Mouse (Mus musculus) midbrain, embryonic 14.5 days (tissue): ENCODE measurements at regions not wholly inside any gene's neighbourhood (a gene's known extent, or its start where the extent isn't known, plus 50 kb on each side); places are given as distances from the start of the nearest gene placed in this dataset.

ENCODE experiments used
- ATAC-seq: fragments of 200-750 bp; cut with Nextera tagmentation; 2 replicates; pipeline ENCODE4 v1.8.0; 2017; ENCODE audit warnings: moderate number of reproducible peaks, moderate library complexity; ENCODE audit not compliant: low FRiP score, low TSS enrichment
- DNase-seq: peaks from one replicate; pipeline ENCODE4 v3.0.0-alpha.2; 2015
- H3K27ac ChIP-seq: fragments of 300-500 bp; sonication (generic); replicated peaks from 2 replicates; pipeline ENCODE4 v1.5.1; 2014; ENCODE audit warnings: mild to moderate bottlenecking, low read depth, low read length, moderate library complexity
- H3K27me3 ChIP-seq: fragments of 300-500 bp; sonication (generic); 2 replicates; pipeline ENCODE4 v1.6.1; 2014; ENCODE audit warnings: low read length, control low read depth, mixed read lengths; ENCODE audit not compliant: control insufficient read depth, insufficient read depth
- H3K36me3 ChIP-seq: fragments of 300-500 bp; sonication (generic); 2 replicates; pipeline ENCODE4 v1.6.1; 2014; ENCODE audit warnings: low read length, control low read depth; ENCODE audit not compliant: control insufficient read depth, insufficient read depth
- H3K4me1 ChIP-seq: fragments of 300-500 bp; sonication (generic); 2 replicates; pipeline ENCODE4 v1.6.1; 2014; ENCODE audit warnings: mild to moderate bottlenecking, antibody characterized with exemption, low read length, control low read depth; ENCODE audit not compliant: control insufficient read depth, insufficient read depth
- H3K4me2 ChIP-seq: fragments of 300-500 bp; sonication (generic); 2 replicates; pipeline ENCODE4 v1.6.1; 2014; ENCODE audit warnings: mild to moderate bottlenecking, low read length, moderate library complexity
- H3K4me3 ChIP-seq: fragments of 300-500 bp; sonication (generic); replicated peaks from 2 replicates; pipeline ENCODE4 v1.5.1; 2014; ENCODE audit warnings: low read depth, low read length
- H3K9ac ChIP-seq: fragments of 300-500 bp; sonication (generic); replicated peaks from 2 replicates; pipeline ENCODE4 v1.6.1; 2014; ENCODE audit warnings: mild to moderate bottlenecking, low read length, moderate library complexity
- H3K9me3 ChIP-seq: fragments of 300-500 bp; sonication (generic); 2 replicates; pipeline ENCODE4 v1.6.1; 2016; ENCODE audit warnings: low read length, control low read depth, mixed read lengths; ENCODE audit not compliant: control insufficient read depth
- WGBS: fragments of 180-500 bp; shearing (Covaris S2); extraction: QIAGEN DNeasy Blood & Tissue Kit; methylation state at CpG from one replicate; pipeline ENCODE4 v1.1.7; 2014; 5-methylcytosine and 5-hydroxymethylcytosine counted together
- microRNA counts: library from miRNA; unstranded; fragments of <30 nt; microRNA quantifications from one replicate; lab custom pipeline; 2016
- microRNA-seq: library from miRNA; unstranded; fragments of <30 nt; microRNA quantifications from one replicate; pipeline ENCODE4, GENCODE M21; 2016

DNA sequence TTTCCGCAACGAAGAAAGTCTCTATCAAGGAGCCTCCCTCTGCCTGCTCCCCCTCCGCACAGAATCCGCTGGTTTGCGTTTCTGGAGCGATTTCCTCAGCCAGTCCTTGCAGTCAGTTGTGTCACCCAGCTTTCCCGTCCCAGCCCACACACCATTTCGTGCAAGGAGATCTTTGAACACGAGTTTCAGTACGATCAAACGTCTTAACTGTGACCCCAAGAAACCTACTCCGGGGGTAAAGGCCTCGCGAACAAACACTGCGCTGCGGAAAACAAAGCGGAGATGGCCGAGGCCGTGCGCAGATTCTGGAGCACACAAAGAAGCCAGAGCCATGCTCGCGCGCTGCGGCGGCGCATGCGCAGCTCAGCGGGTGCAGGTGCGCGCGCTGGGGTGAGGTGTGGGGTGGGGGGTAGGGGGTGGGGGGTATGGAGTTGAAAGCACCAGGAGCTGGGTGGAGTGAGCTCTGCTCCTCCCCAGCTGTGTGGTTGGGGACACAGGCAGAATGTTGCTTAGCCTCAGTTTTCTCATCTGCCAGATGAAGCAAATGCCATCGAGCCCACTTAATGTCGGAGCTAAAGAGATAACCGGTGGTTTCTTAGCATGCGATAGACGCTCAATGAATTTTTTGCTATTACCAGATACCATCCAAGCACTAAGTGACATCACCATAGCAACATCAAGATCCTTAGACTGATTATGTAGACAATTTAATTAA is 52.8 kb upstream of the Nfe2l3 start:
- H3K9me3 ChIP-seq = no peaks in the 10 kb centered on the region
- 0 out of 2 replicates have a peak, but pooled peaks cover 8% of the 10 kb centered on the region for H3K4me1 ChIP-seq
- 5% methylated on average over 36 of the region's 36 CpGs for WGBS
- H3K27ac ChIP-seq = peak overlapping the region; percentile 98
- peak overlapping the region; percentile 29 for H3K4me3 ChIP-seq
- DNase-seq (peak; percentile 92), ATAC-seq (peak; percentile 84)
- no peaks in the 10 kb centered on the region for H3K27me3 ChIP-seq
- H3K4me2 ChIP-seq = peak overlapping the region; percentile 63
- H3K9ac ChIP-seq = peak overlapping the region; percentile 81
- no peaks in the 10 kb centered on the region for H3K36me3 ChIP-seq

DNA sequence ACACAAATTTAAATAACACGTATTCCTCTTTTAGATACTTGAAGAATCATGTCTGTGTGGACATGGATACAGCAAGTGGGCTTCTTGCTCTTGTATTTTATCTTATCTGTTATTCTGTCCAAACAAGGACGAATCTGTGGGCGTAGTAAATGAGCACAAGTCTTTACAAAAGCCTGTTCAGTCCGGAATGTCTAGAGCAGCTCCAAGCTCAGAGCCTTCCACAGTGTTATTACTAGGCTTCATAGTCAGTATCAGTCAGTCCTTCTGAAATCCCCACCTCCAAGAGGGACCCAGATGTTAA is 52.2 kb upstream of the Nfe2l3 start:
- no peak for ATAC-seq
- WGBS = 72% methylated on average over 4 of the region's 4 CpGs
- H3K9me3 ChIP-seq = no peaks in the 10 kb centered on the region
- no peak overlapping the region for H3K9ac ChIP-seq
- no peaks in the 10 kb centered on the region for H3K27me3 ChIP-seq
- peak overlapping the region; percentile 98; the same call in 1 of the 2 replicates for H3K27ac ChIP-seq
- 0 out of 2 replicates have a peak, but pooled peaks cover 8% of the 10 kb centered on the region for H3K4me1 ChIP-seq
- H3K4me2 ChIP-seq = no peak overlapping the region
- no peak overlapping the region for H3K4me3 ChIP-seq
- no peak for DNase-seq
- H3K36me3 ChIP-seq = no peaks in the 10 kb centered on the region

DNA sequence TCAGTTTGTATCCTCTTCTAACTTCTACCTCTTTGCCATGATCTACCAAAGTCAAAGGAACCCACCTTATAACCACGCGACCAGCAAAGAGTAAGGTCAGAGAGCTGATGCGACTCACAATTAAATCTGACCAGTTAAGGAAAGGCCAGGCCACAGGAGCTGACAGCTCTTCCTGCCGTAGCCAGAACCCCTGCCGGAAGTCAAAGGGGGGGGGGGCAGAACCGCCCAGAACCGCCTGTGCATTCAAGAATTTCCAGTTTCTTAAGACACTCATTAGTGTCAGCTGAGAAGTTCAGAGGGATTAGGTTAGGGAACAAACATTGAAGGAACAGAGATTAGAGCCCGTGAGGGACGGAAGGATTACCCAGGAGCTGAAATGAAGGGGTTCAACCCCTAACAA is 51.0 kb upstream of the Nfe2l3 start:
- no peak overlapping the region for H3K27ac ChIP-seq
- H3K4me1 ChIP-seq = 0 out of 2 replicates have a peak, but pooled peaks cover 8% of the 10 kb centered on the region
- 39% methylated on average over 9 of the region's 9 CpGs for WGBS
- ATAC-seq = no peak
- H3K36me3 ChIP-seq = no peaks in the 10 kb centered on the region
- no peak overlapping the region for H3K9ac ChIP-seq
- H3K9me3 ChIP-seq = no peaks in the 10 kb centered on the region
- H3K4me2 ChIP-seq = no peak overlapping the region
- no peaks in the 10 kb centered on the region for H3K27me3 ChIP-seq
- DNase-seq = no peak
- no peak overlapping the region for H3K4me3 ChIP-seq

MicroRNA genes in the stretch of these regions (microRNA counts, 519-probe panel; counts per million panel counts)
- microRNA mmu-miR-148a (lab: Ali Mortazavi, UCI) = 5,807 counts per million, percentile 71 among the panel's probes with 10 or more counts

Small RNA genes lying in the stretch of these regions (microRNA-seq; reads per million reads assigned to microRNA genes)
- 264 reads per million, percentile 66 among the genes with 10 or more reads in this experiment for gene Mir148a
